Mouse (Mus musculus): ENCODE results near the gene Efna4. TPM values are rescaled to one million over a fixed set of nuclear protein-coding genes. Genes with fewer than 3 reads are reported as not detected.

Gene Efna4
- polyA plus RNA-seq, 1 experiment, result 0.29 TPM

- H3K27me3 ChIP-seq (replicated peaks), result peaks cover 51% of the 10 kb centered on the region
- TF ChIP-seq FLI1 (IDR thresholded peaks at IDR 0.05; ENCODE audit: low read length), result no peak
- no peak for TF ChIP-seq GATA1 (IDR thresholded peaks at IDR 0.05; ENCODE audit: borderline replicate concordance, low read length)
Observed at GRCm38 (mm10) chr3:89300071-89300470, 37.8 kb downstream of the Efna4 start.

GRCm38 (mm10) chr3:89299499-89299898 is 38.3 kb downstream of the Efna4 start:
- H3K4me3 ChIP-seq (replicated peaks), result peak overlapping the region; percentile 84
- TF ChIP-seq FLI1 (IDR thresholded peaks at IDR 0.05; ENCODE audit: low read length) (no peak), GATA1 (IDR thresholded peaks at IDR 0.05; ENCODE audit: borderline replicate concordance, low read length) (no peak)

More at GRCm38 (mm10) chr3:89300071-89300470, 37.8 kb downstream of the Efna4 start:
- H3K4me1 ChIP-seq, result peaks cover 29% of the 10 kb centered on the region
- H3K36me3 ChIP-seq (replicated peaks; ENCODE audit: low read length), result no peaks in the 10 kb centered on the region
- H3K4me3 ChIP-seq (replicated peaks), result peak overlapping the region; percentile 84
- H3K9me3 ChIP-seq, result no peaks in the 10 kb centered on the region

GRCm38 (mm10) chr3:89298908-89299307 is 38.9 kb downstream of the Efna4 start:
- Histone ChIP-seq H3K9me3 (no peaks in the 10 kb centered on the region), H3K36me3 (replicated peaks; ENCODE audit: low read length) (no peaks in the 10 kb centered on the region), H3K4me3 (replicated peaks) (no peak overlapping the region), H3K4me1 (peaks cover 29% of the 10 kb centered on the region), H3K27me3 (replicated peaks) (peaks cover 46% of the 10 kb centered on the region)
- TF ChIP-seq GATA1 (IDR thresholded peaks at IDR 0.05; ENCODE audit: borderline replicate concordance, low read length) (no peak), FLI1 (IDR thresholded peaks at IDR 0.05; ENCODE audit: low read length) (no peak)

More at GRCm38 (mm10) chr3:89299499-89299898, 38.3 kb downstream of the Efna4 start:
- Histone ChIP-seq H3K4me1 (peaks cover 29% of the 10 kb centered on the region), H3K9me3 (no peaks in the 10 kb centered on the region), H3K27me3 (replicated peaks) (peaks cover 45% of the 10 kb centered on the region), H3K36me3 (replicated peaks; ENCODE audit: low read length) (no peaks in the 10 kb centered on the region)

GRCm38 (mm10) chr3:89296761-89297396 is 40.9 kb downstream of the Efna4 start:
- Histone ChIP-seq H3K9me3 (no peaks in the 10 kb centered on the region), H3K4me3 (replicated peaks) (no peak overlapping the region), H3K36me3 (replicated peaks; ENCODE audit: low read length) (no peaks in the 10 kb centered on the region), H3K4me1 (peaks cover 37% of the 10 kb centered on the region), H3K27me3 (replicated peaks) (peaks cover 40% of the 10 kb centered on the region)
- no peak for TF ChIP-seq GATA1 (IDR thresholded peaks at IDR 0.05; ENCODE audit: borderline replicate concordance, low read length)
- TF ChIP-seq FLI1 (IDR thresholded peaks at IDR 0.05; ENCODE audit: low read length), result no peak

- TF ChIP-seq GATA1 (IDR thresholded peaks at IDR 0.05; ENCODE audit: borderline replicate concordance, low read length) (no peak), FLI1 (IDR thresholded peaks at IDR 0.05; ENCODE audit: low read length) (no peak)
- H3K4me1 ChIP-seq, result peaks cover 37% of the 10 kb centered on the region
- H3K36me3 ChIP-seq (replicated peaks; ENCODE audit: low read length), result no peaks in the 10 kb centered on the region
- no peak overlapping the region for H3K4me3 ChIP-seq (replicated peaks)
- H3K27me3 ChIP-seq (replicated peaks), result peaks cover 39% of the 10 kb centered on the region
- H3K9me3 ChIP-seq, result no peaks in the 10 kb centered on the region
Observed at GRCm38 (mm10) chr3:89295685-89296230, 42.1 kb downstream of the Efna4 start.

GRCm38 (mm10) chr3:89294195-89294594 is 43.6 kb downstream of the Efna4 start:
- no peaks in the 10 kb centered on the region for H3K36me3 ChIP-seq (replicated peaks; ENCODE audit: low read length)
- H3K27me3 ChIP-seq (replicated peaks), result peaks cover 36% of the 10 kb centered on the region
- TF ChIP-seq FLI1 (IDR thresholded peaks at IDR 0.05; ENCODE audit: low read length) (no peak), GATA1 (IDR thresholded peaks at IDR 0.05; ENCODE audit: borderline replicate concordance, low read length) (no peak)
- H3K4me1 ChIP-seq, result peaks cover 25% of the 10 kb centered on the region
- H3K9me3 ChIP-seq, result no peaks in the 10 kb centered on the region
- no peak overlapping the region for H3K4me3 ChIP-seq (replicated peaks)

GRCm38 (mm10) chr3:89293247-89293918 is 44.4 kb downstream of the Efna4 start:
- TF ChIP-seq GATA1 (IDR thresholded peaks at IDR 0.05; ENCODE audit: borderline replicate concordance, low read length), result no peak
- no peak for TF ChIP-seq FLI1 (IDR thresholded peaks at IDR 0.05; ENCODE audit: low read length)
- H3K36me3 ChIP-seq (replicated peaks; ENCODE audit: low read length), result no peaks in the 10 kb centered on the region

GRCm38 (mm10) chr3:89292303-89292702 is 45.5 kb downstream of the Efna4 start:
- Histone ChIP-seq H3K4me1 (peaks cover 30% of the 10 kb centered on the region), H3K4me3 (replicated peaks) (no peak overlapping the region), H3K27me3 (replicated peaks) (peaks cover 47% of the 10 kb centered on the region), H3K9me3 (no peaks in the 10 kb centered on the region), H3K36me3 (replicated peaks; ENCODE audit: low read length) (no peaks in the 10 kb centered on the region)
- TF ChIP-seq FLI1 (IDR thresholded peaks at IDR 0.05; ENCODE audit: low read length) (no peak), GATA1 (IDR thresholded peaks at IDR 0.05; ENCODE audit: borderline replicate concordance, low read length) (no peak)

More at GRCm38 (mm10) chr3:89293247-89293918, 44.4 kb downstream of the Efna4 start:
- H3K4me1 ChIP-seq, result peaks cover 24% of the 10 kb centered on the region
- peaks cover 40% of the 10 kb centered on the region for H3K27me3 ChIP-seq (replicated peaks)
- no peak overlapping the region for H3K4me3 ChIP-seq (replicated peaks)
- H3K9me3 ChIP-seq, result no peaks in the 10 kb centered on the region

GRCm38 (mm10) chr3:89291874-89292273 is 46.0 kb downstream of the Efna4 start:
- Histone ChIP-seq H3K27me3 (replicated peaks) (peaks cover 49% of the 10 kb centered on the region), H3K9me3 (no peaks in the 10 kb centered on the region), H3K36me3 (replicated peaks; ENCODE audit: low read length) (no peaks in the 10 kb centered on the region), H3K4me1 (peaks cover 27% of the 10 kb centered on the region), H3K4me3 (replicated peaks) (no peak overlapping the region)
- TF ChIP-seq FLI1 (IDR thresholded peaks at IDR 0.05; ENCODE audit: low read length) (no peak), GATA1 (IDR thresholded peaks at IDR 0.05; ENCODE audit: borderline replicate concordance, low read length) (no peak)

- Histone ChIP-seq H3K4me1 (peaks cover 29% of the 10 kb centered on the region), H3K4me3 (replicated peaks) (no peak overlapping the region), H3K36me3 (replicated peaks; ENCODE audit: low read length) (no peaks in the 10 kb centered on the region), H3K9me3 (no peaks in the 10 kb centered on the region), H3K27me3 (replicated peaks) (peaks cover 69% of the 10 kb centered on the region)
- no peak for TF ChIP-seq GATA1 (IDR thresholded peaks at IDR 0.05; ENCODE audit: borderline replicate concordance, low read length)
- TF ChIP-seq FLI1 (IDR thresholded peaks at IDR 0.05; ENCODE audit: low read length), result no peak
Observed at GRCm38 (mm10) chr3:89288503-89288928, 49.3 kb downstream of the Efna4 start.

Measured in megakaryocyte, embryonic 14.5 days (primary cell).